Mouse (Mus musculus) midbrain, embryonic 13.5 days (tissue): ENCODE results near the gene Olfr1329. TPM values are rescaled to one million over a fixed set of nuclear protein-coding genes. Genes with fewer than 3 reads are reported as not detected.
"Not testable (repeated sequence)": the region's sequence is repeated elsewhere in the genome, so short reads cannot be mapped to it uniquely, and the experiment has no call there.

Source experiments
- ATAC-seq: fragments of 200-750 bp; cut with Nextera tagmentation; 2 replicates; pipeline ENCODE4 v1.8.0; 2017; ENCODE audit warnings: mild to moderate bottlenecking, moderate TSS enrichment, moderate library complexity
- H3K27ac ChIP-seq: fragments of 300-500 bp; sonication (generic); 2 replicates; pipeline ENCODE4 v1.5.1; 2015; ENCODE audit warnings: inconsistent platforms, mild to moderate bottlenecking, moderate library complexity
- H3K27me3 ChIP-seq: fragments of 300-500 bp; sonication (generic); 2 replicates; pipeline ENCODE4 v1.6.1; 2015; ENCODE audit warnings: mild to moderate bottlenecking, inconsistent platforms
- H3K36me3 ChIP-seq: fragments of 300-500 bp; sonication (generic); 2 replicates; pipeline ENCODE4 v1.6.1; 2015; ENCODE audit warnings: mild to moderate bottlenecking, inconsistent platforms
- H3K4me1 ChIP-seq: fragments of 300-500 bp; sonication (generic); replicated peaks from 2 replicates; pipeline ENCODE4 v1.6.1; 2015; ENCODE audit warnings: inconsistent platforms
- H3K4me2 ChIP-seq: fragments of 300-500 bp; sonication (generic); replicated peaks from 2 replicates; pipeline ENCODE4 v1.6.1; 2015; ENCODE audit warnings: moderate library complexity, mild to moderate bottlenecking, inconsistent platforms
- H3K4me3 ChIP-seq: fragments of 300-500 bp; sonication (generic); replicated peaks from 2 replicates; pipeline ENCODE4 v1.5.1; 2015; ENCODE audit warnings: mild to moderate bottlenecking, inconsistent platforms
- H3K9ac ChIP-seq: fragments of 300-500 bp; sonication (generic); replicated peaks from 2 replicates; pipeline ENCODE4 v1.6.1; 2015; ENCODE audit warnings: mild to moderate bottlenecking, inconsistent platforms
- H3K9me3 ChIP-seq: fragments of 300-500 bp; sonication (generic); 2 replicates; pipeline ENCODE4 v1.6.1; 2016; ENCODE audit warnings: mild to moderate bottlenecking, inconsistent platforms
- WGBS: fragments of 180-500 bp; shearing (Covaris S2); methylation state at CpG from one replicate; pipeline ENCODE4 v1.1.7; 2015; 5-methylcytosine and 5-hydroxymethylcytosine counted together
- polyA plus RNA-seq: library from polyadenylated mRNA; unstranded; fragments of >200 nt; fragmentation: Nextera tagmentation; extraction: Ambion mirVana; gene quantifications from 2 replicates; pipeline ENCODE4 v1.2.1, GENCODE M21; 2015

Gene Olfr1329
- polyA plus RNA-seq: not detected in 2 replicates

DNA sequence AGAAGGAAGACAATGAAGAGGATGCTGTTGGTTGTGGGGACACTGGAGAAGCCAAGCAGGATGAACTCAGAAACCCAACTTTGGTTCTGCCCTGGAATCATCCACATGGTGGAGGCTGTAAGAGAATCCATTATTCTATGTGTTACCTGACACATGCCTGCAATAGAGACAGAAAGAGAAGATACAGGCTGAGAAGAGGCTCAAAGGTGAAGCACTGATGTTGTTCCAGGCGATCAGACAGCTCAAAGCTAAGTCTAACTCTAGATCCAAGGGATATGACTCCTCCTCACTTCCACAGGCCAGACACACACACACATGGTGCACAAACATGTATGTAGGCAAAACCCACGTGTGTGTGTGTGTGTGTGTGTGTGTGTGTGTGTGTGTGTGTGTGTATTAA is at the start of gene Olfr1329:
TSS of gene Olfr1329 (minus strand) at position 101 of the 400 bp plus-strand sequence.
- not testable (repeated sequence) for H3K4me3 ChIP-seq, H3K27ac ChIP-seq, ATAC-seq, H3K36me3 ChIP-seq, H3K4me1 ChIP-seq, H3K9ac ChIP-seq, H3K4me2 ChIP-seq, H3K9me3 ChIP-seq, H3K27me3 ChIP-seq
- 51% methylated on average over 2 of the region's 2 CpGs for WGBS

DNA sequence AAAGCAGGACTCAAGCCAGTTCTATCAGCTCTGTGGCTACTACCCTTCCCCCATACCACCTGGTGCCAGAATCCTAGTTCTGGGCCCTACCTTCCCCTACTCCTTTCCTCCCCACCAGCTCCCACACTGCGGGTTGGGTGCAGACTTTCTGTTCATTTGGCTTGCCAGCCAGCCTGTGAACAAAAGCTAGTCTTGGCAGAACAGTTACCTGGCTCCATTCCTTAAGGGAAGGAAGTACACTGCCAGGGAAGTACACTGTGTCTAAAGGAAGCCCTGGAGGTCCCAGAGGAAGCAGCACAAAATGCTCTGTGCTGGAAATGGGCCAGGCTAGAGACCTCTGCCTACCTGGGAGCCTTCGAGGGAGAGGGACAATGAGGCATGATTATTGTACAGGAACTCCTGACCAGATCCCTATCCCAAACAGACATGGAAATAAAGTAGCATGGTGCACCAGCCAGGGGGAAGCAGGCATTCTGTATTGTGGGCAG is 43.9 kb upstream of the Olfr1329 start, which contains the start of gene Lao1:
TSS of gene Lao1 (plus strand) at position 438 of the 488 bp plus-strand sequence.
- no peak for ATAC-seq
- no peaks in the 10 kb centered on the region for H3K27me3 ChIP-seq
- WGBS: 84% methylated on average over 2 of the region's 2 CpGs

DNA sequence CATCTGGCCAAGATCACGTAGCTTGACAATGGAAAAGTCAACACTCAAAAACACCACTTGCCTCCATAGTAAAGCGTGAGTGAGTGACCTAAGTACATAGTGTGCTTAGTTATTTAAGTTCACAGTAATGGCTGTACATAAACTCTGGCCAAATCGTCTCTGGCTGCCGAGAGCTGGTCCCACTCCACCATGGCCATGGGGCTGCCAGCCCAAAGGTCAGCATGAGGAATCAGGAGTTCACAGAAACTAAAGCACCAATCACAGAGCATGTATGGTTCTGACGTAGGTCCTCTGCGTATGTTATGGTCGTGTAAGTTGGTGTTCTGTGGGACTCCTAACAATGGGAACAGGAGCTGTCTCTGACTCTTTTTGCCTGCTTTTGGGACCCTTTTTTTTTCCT is 41.5 kb upstream of the Olfr1329 start:
- ATAC-seq: no peak
- no peaks in the 10 kb centered on the region for H3K4me1 ChIP-seq
- no peaks in the 10 kb centered on the region for H3K36me3 ChIP-seq
- H3K4me2 ChIP-seq: no peak overlapping the region
- 87% methylated on average over 7 of the region's 7 CpGs for WGBS
- H3K27ac ChIP-seq: no peak overlapping the region
- no peaks in the 10 kb centered on the region for H3K9me3 ChIP-seq
- H3K9ac ChIP-seq: no peak overlapping the region
- no peaks in the 10 kb centered on the region for H3K27me3 ChIP-seq
- no peak overlapping the region for H3K4me3 ChIP-seq

More for the DNA sequence above, 43.9 kb upstream of the Olfr1329 start, which contains the start of gene Lao1:
- H3K4me3 ChIP-seq: no peak within 1 kb of the TSS
- no peak within 1 kb of the TSS for H3K9ac ChIP-seq
- no peaks in the 10 kb centered on the region for H3K9me3 ChIP-seq
- no peaks in the 10 kb centered on the region for H3K36me3 ChIP-seq
- no peak within 1 kb of the TSS for H3K4me2 ChIP-seq
- H3K27ac ChIP-seq: no peak within 1 kb of the TSS
- H3K4me1 ChIP-seq: no peaks in the 10 kb centered on the region

DNA sequence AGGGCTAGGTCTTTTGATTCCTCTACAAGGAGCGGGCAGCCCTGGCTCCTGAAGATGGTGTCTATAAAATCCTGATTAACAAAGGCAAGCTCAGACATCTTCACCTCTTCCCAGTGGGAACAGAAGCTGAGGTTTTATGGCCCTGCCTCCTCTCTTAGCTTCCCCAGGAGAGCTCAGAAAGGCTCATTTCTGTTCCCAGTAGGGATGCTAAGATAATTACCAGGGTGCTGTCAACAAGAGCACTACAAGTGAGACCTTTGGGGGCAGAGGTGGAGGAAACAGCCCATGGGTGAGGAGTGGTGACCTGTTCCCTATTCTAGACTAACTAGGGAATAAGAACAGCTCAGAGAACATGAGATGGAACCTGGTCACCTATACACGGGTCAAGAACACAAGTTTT is 21.2 kb upstream of the Olfr1329 start, which contains the start of gene Olfr1328:
TSS of gene Olfr1328 (minus strand) at position 101 of the 400 bp plus-strand sequence.
- H3K9ac ChIP-seq: no peak within 1 kb of the TSS
- WGBS: 77% methylated on average over 2 of the region's 2 CpGs
- ATAC-seq: no peak

DNA sequence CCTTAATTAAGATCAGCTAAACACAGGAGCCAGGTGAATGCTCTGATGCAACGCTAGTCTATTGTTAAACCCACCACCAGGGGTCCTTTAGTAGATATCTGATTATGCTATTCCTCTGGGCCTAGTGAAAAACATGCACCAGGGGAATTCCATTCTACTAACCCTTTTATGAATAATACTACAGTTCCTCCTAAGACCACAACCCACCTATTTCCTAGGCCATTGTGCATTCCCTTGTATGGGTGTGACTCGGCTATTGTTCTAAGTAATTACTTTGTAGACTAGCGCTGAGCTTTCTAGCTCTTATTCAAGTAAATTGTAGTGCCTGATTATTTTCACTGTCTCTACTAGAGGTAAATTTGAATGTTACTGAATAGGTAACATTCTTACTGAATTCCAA is 14.1 kb upstream of the Olfr1329 start:
- H3K9me3 ChIP-seq, H3K36me3 ChIP-seq, H3K4me1 ChIP-seq, H3K27ac ChIP-seq, H3K27me3 ChIP-seq, H3K4me3 ChIP-seq, ATAC-seq, H3K9ac ChIP-seq, H3K4me2 ChIP-seq: not testable (repeated sequence)
- WGBS: 73% methylated on average over 3 of the region's 3 CpGs

More for the DNA sequence above, 21.2 kb upstream of the Olfr1329 start, which contains the start of gene Olfr1328:
- no peaks in the 10 kb centered on the region for H3K36me3 ChIP-seq
- no peaks in the 10 kb centered on the region for H3K9me3 ChIP-seq
- no peak within 1 kb of the TSS for H3K27ac ChIP-seq
- no peaks in the 10 kb centered on the region for H3K4me1 ChIP-seq
- H3K4me2 ChIP-seq: no peak within 1 kb of the TSS
- H3K27me3 ChIP-seq: no peaks in the 10 kb centered on the region
- H3K4me3 ChIP-seq: no peak within 1 kb of the TSS

DNA sequence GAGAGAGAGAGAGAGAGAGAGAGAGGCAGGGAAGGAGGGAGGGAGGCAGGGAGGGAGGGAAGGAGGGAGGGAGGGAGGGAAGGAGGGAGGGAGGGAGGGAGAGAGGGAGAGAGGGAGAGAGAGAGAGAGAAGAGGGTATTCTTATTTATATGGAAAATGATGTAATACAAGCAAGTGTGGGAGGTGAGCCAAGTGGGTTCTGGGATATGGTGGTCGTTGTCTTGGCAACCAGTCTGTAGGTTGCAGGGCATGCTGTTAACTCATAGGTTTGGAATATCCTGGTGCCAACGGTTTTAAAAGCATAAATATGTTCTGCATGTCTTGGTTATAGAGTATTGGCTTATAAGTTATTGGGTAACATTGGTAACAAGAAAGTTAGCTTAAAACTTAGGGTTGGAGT is 15.3 kb downstream of the Olfr1329 start:
- Histone ChIP-seq H3K4me3 (no peak overlapping the region), H3K36me3 (no peaks in the 10 kb centered on the region), H3K9me3 (no peaks in the 10 kb centered on the region), H3K4me1 (no peaks in the 10 kb centered on the region), H3K27me3 (no peaks in the 10 kb centered on the region), H3K9ac (no peak overlapping the region), H3K4me2 (no peak overlapping the region), H3K27ac (no peak overlapping the region)
- WGBS: 65% methylated on average over 2 of the region's 2 CpGs
- ATAC-seq: no peak

DNA sequence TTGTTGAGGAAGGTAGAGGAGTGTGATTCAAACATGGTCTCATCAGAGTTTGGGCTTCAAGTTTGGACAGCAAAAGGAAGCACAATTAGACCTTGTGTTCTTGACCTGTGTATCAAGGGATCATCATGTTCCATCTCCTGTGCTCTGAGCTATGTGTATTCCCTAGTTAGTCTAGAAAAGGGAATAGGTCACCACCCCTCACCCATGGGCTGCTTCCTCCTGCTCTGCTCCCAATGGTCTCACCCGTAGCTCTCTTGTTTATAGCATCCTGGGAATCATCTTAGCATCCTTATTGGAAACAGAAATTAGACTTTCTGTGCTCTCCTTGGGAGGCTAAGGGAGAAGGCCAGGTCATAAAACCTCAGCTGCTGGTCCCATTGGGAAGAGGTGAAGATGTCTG is 29.0 kb downstream of the Olfr1329 start, which contains the start of gene Olfr1330:
TSS of gene Olfr1330 (plus strand) at position 301 of the 400 bp plus-strand sequence.
- H3K4me2 ChIP-seq: no peak within 1 kb of the TSS
- 96% methylated on average over 1 of the region's 1 CpGs for WGBS
- H3K36me3 ChIP-seq: no peaks in the 10 kb centered on the region
- no peak for ATAC-seq
- H3K27ac ChIP-seq: no peak within 1 kb of the TSS
- no peak within 1 kb of the TSS for H3K9ac ChIP-seq
- H3K4me3 ChIP-seq: no peak within 1 kb of the TSS
- no peaks in the 10 kb centered on the region for H3K9me3 ChIP-seq
- H3K4me1 ChIP-seq: no peaks in the 10 kb centered on the region
- no peaks in the 10 kb centered on the region for H3K27me3 ChIP-seq

DNA sequence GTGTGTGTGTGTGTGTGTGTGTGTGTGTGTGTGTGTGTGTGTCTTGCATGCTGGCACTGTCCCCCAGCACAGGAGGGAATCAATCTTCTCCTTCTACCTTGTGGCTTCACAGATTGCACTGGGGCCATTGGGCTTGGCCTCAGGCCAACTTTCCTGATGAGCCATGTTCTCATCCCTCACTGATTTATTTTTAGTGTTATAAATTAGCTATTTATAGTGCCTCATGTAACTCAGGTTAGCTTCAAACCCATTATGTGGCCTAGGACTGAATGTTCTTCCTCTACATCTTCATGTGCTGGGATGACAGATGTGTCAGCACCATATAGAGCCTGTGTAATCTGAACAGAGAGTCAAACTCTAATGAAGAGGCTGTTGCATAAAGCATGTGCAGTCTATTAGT is 49.7 kb downstream of the Olfr1329 start:
- Histone ChIP-seq H3K9me3 (no peaks in the 10 kb centered on the region), H3K27ac (no peak overlapping the region), H3K9ac (no peak overlapping the region), H3K4me2 (no peak overlapping the region), H3K4me3 (no peak overlapping the region), H3K4me1 (0 out of 2 replicates have a peak, but pooled peaks cover 3% of the 10 kb centered on the region), H3K36me3 (no peaks in the 10 kb centered on the region), H3K27me3 (no peaks in the 10 kb centered on the region)
- ATAC-seq: no peak

Other genes with a start within 250 kb of the Olfr1329 start
- gene Olfr1342, start 224.7 kb downstream of the Olfr1329 start, polyA plus RNA-seq: not detected in 2 replicates
- gene Olfr1341, start 213.9 kb downstream of the Olfr1329 start, polyA plus RNA-seq: not detected in 2 replicates
- gene Olfr1340, start 197.3 kb downstream of the Olfr1329 start, polyA plus RNA-seq: not detected in 2 replicates
- not detected in 2 replicates for gene Olfr1339, start 185.3 kb downstream of the Olfr1329 start, polyA plus RNA-seq
- not detected in 2 replicates for gene Olfr1338, start 158.7 kb downstream of the Olfr1329 start, polyA plus RNA-seq
- not detected in 2 replicates for gene Olfr1337, start 134.9 kb downstream of the Olfr1329 start, polyA plus RNA-seq
- not detected in 2 replicates for gene Olfr1335, start 107.5 kb downstream of the Olfr1329 start, polyA plus RNA-seq
- gene Olfr1333, start 81.2 kb downstream of the Olfr1329 start, polyA plus RNA-seq: not detected in 2 replicates
- not detected in 2 replicates for gene Olfr1331, start 52.8 kb downstream of the Olfr1329 start, polyA plus RNA-seq
- gene Olfr1330, start 28.9 kb downstream of the Olfr1329 start, polyA plus RNA-seq: not detected in 2 replicates
- gene Olfr1328, start 21.1 kb upstream of the Olfr1329 start, polyA plus RNA-seq: not detected in 2 replicates
- gene Lao1, start 44.1 kb upstream of the Olfr1329 start, polyA plus RNA-seq: not detected in 2 replicates
- 88.6 and 104 TPM in 2 replicates for gene Slc2a1, start 191.2 kb upstream of the Olfr1329 start, polyA plus RNA-seq